Mouse (Mus musculus) heart, embryonic 12.5 days (tissue): ENCODE data around the gene Pafah1b1. TPM values are rescaled to one million over a fixed set of nuclear protein-coding genes. Genes with fewer than 3 reads are reported as not detected.

Source experiments
- ATAC-seq: fragments of 200-750 bp; cut with Nextera tagmentation; 2 replicates; pipeline ENCODE4 v1.8.0; 2017; ENCODE audit warnings: moderate TSS enrichment, moderate library complexity; ENCODE audit not compliant: insufficient number of reproducible peaks, low FRiP score
- H3K27ac ChIP-seq: fragments of 300-500 bp; sonication (generic); 2 replicates; pipeline ENCODE4 v1.5.1; 2016; ENCODE audit warnings: mild to moderate bottlenecking, moderate library complexity; ENCODE audit not compliant: poor library complexity, severe bottlenecking
- H3K27me3 ChIP-seq: fragments of 300-500 bp; sonication (generic); replicated peaks from 2 replicates; pipeline ENCODE4 v1.6.1; 2016; ENCODE audit warnings: mild to moderate bottlenecking, moderate library complexity
- H3K36me3 ChIP-seq: fragments of 300-500 bp; sonication (generic); 2 replicates; pipeline ENCODE4 v1.6.1; 2016; ENCODE audit warnings: mild to moderate bottlenecking, moderate library complexity
- H3K4me1 ChIP-seq: fragments of 300-500 bp; sonication (generic); replicated peaks from 2 replicates; pipeline ENCODE4 v1.6.1; 2016; ENCODE audit warnings: mild to moderate bottlenecking
- H3K4me2 ChIP-seq: fragments of 300-500 bp; sonication (generic); 2 replicates; pipeline ENCODE4 v1.6.1; 2016; ENCODE audit warnings: mild to moderate bottlenecking, moderate library complexity
- H3K4me3 ChIP-seq: fragments of 300-500 bp; sonication (generic); 2 replicates; pipeline ENCODE4 v1.5.1; 2016; ENCODE audit warnings: mild to moderate bottlenecking
- H3K9ac ChIP-seq: fragments of 300-500 bp; sonication (generic); 2 replicates; pipeline ENCODE4 v1.6.1; 2016; ENCODE audit warnings: mild to moderate bottlenecking, moderate library complexity
- H3K9me3 ChIP-seq: fragments of 300-500 bp; sonication (generic); replicated peaks from 2 replicates; pipeline ENCODE4 v1.6.1; 2016; ENCODE audit warnings: mild to moderate bottlenecking, moderate library complexity
- WGBS: fragments of 180-500 bp; shearing (Covaris S2); methylation state at CpG from one replicate; pipeline ENCODE4 v1.1.7; 2016; 5-methylcytosine and 5-hydroxymethylcytosine counted together
- polyA plus RNA-seq: library from polyadenylated mRNA; unstranded; fragments of >200 nt; fragmentation: Nextera tagmentation; extraction: Ambion mirVana; gene quantifications from 2 replicates; pipeline ENCODE4 v1.2.1, GENCODE M21; 2016

The Pafah1b1 gene
- polyA plus RNA-seq, 1 experiment from 2014 or later: 63.4 TPM

- Histone ChIP-seq H3K9ac (no peak overlapping the region), H3K36me3 (peaks cover 73% of the 10 kb centered on the region), H3K27me3 (no peaks in the 10 kb centered on the region), H3K9me3 (no peaks in the 10 kb centered on the region), H3K4me2 (no peak overlapping the region), H3K4me1 (no peaks in the 10 kb centered on the region), H3K4me3 (no peak overlapping the region), H3K27ac (no peak overlapping the region)
- no peak for ATAC-seq
Observed at GRCm38 (mm10) chr11:74670151-74670550, 54.3 kb downstream of the Pafah1b1 start.

GRCm38 (mm10) chr11:74668971-74669370 lies 55.5 kb downstream of the Pafah1b1 start:
- no peak overlapping the region for H3K27ac ChIP-seq
- no peaks in the 10 kb centered on the region for H3K27me3 ChIP-seq
- ATAC-seq: no peak
- WGBS: 94% methylated on average over 2 of the region's 2 CpGs
- no peak overlapping the region for H3K9ac ChIP-seq
- H3K9me3 ChIP-seq: no peaks in the 10 kb centered on the region
- no peak overlapping the region for H3K4me2 ChIP-seq
- H3K4me3 ChIP-seq: no peak overlapping the region
- no peaks in the 10 kb centered on the region for H3K4me1 ChIP-seq
- peaks cover 74% of the 10 kb centered on the region for H3K36me3 ChIP-seq

DNA sequence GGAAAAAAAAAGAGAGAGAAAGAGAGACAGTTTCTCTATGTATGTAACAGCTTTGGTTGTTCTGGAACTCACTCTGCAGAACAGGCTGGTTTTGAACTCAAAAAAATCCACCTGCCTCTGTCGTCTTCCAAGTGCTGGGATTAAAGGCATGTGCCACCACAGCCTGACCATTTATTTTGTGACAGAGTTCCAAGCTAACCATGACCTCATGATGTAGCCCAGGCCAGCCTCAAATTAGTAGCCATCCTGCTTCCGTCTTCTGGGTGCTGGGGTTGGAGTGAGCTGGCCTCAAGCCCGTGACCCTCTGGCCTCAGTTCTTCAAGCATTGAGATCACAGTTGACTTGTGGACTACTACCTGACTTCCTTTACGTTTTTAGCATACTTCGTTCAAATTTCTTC lies 56.0 kb downstream of the Pafah1b1 start:
- 89% methylated on average over 5 of the region's 5 CpGs for WGBS
- H3K36me3 ChIP-seq: peaks cover 75% of the 10 kb centered on the region
- no peak for ATAC-seq

GRCm38 (mm10) chr11:74667582-74668010 lies 56.9 kb downstream of the Pafah1b1 start:
- H3K4me3 ChIP-seq: no peak overlapping the region
- H3K9me3 ChIP-seq: no peaks in the 10 kb centered on the region
- H3K36me3 ChIP-seq: peaks cover 79% of the 10 kb centered on the region
- H3K4me1 ChIP-seq: no peaks in the 10 kb centered on the region
- H3K4me2 ChIP-seq: no peak overlapping the region
- no peak for ATAC-seq
- no peak overlapping the region for H3K27ac ChIP-seq
- no peaks in the 10 kb centered on the region for H3K27me3 ChIP-seq
- no peak overlapping the region for H3K9ac ChIP-seq
- WGBS: 95% methylated on average over 13 of the region's 13 CpGs

More for the DNA sequence above, 56.0 kb downstream of the Pafah1b1 start:
- no peak overlapping the region for H3K4me2 ChIP-seq
- H3K9ac ChIP-seq: no peak overlapping the region
- no peak overlapping the region for H3K4me3 ChIP-seq
- H3K9me3 ChIP-seq: no peaks in the 10 kb centered on the region
- no peak overlapping the region for H3K27ac ChIP-seq
- H3K27me3 ChIP-seq: no peaks in the 10 kb centered on the region
- H3K4me1 ChIP-seq: no peaks in the 10 kb centered on the region

- Histone ChIP-seq H3K36me3 (peaks cover 86% of the 10 kb centered on the region), H3K4me1 (no peaks in the 10 kb centered on the region), H3K9me3 (no peaks in the 10 kb centered on the region), H3K27me3 (no peaks in the 10 kb centered on the region), H3K9ac (no peak overlapping the region), H3K4me3 (no peak overlapping the region), H3K27ac (no peak overlapping the region), H3K4me2 (no peak overlapping the region)
- 92% methylated on average over 14 of the region's 14 CpGs for WGBS
- ATAC-seq: no peak
Observed at GRCm38 (mm10) chr11:74666776-74667581, 57.5 kb downstream of the Pafah1b1 start.

GRCm38 (mm10) chr11:74666284-74666652 lies 58.2 kb downstream of the Pafah1b1 start:
- H3K9me3 ChIP-seq: no peaks in the 10 kb centered on the region
- H3K4me1 ChIP-seq: no peaks in the 10 kb centered on the region
- peaks cover 93% of the 10 kb centered on the region for H3K36me3 ChIP-seq
- no peak overlapping the region for H3K27ac ChIP-seq
- H3K9ac ChIP-seq: no peak overlapping the region
- no peak for ATAC-seq
- H3K27me3 ChIP-seq: no peaks in the 10 kb centered on the region
- WGBS: 95% methylated on average over 5 of the region's 5 CpGs
- no peak overlapping the region for H3K4me2 ChIP-seq
- no peak overlapping the region for H3K4me3 ChIP-seq

GRCm38 (mm10) chr11:74665631-74666283 lies 58.7 kb downstream of the Pafah1b1 start:
- 89% methylated on average over 17 of the region's 17 CpGs for WGBS
- H3K4me3 ChIP-seq: no peak overlapping the region
- H3K27ac ChIP-seq: no peak overlapping the region
- H3K27me3 ChIP-seq: no peaks in the 10 kb centered on the region
- no peak overlapping the region for H3K4me2 ChIP-seq
- no peak overlapping the region for H3K9ac ChIP-seq
- no peaks in the 10 kb centered on the region for H3K4me1 ChIP-seq
- ATAC-seq: no peak
- no peaks in the 10 kb centered on the region for H3K9me3 ChIP-seq
- H3K36me3 ChIP-seq: peaks cover 97% of the 10 kb centered on the region

- Histone ChIP-seq H3K4me1 (no peaks in the 10 kb centered on the region), H3K9me3 (no peaks in the 10 kb centered on the region), H3K36me3 (peaks cover 99% of the 10 kb centered on the region), H3K9ac (no peak overlapping the region), H3K4me3 (no peak overlapping the region), H3K27ac (no peak overlapping the region), H3K27me3 (no peaks in the 10 kb centered on the region), H3K4me2 (no peak overlapping the region)
- WGBS: 85% methylated on average over 8 of the region's 8 CpGs
- ATAC-seq: no peak
Observed at GRCm38 (mm10) chr11:74664906-74665305, 59.6 kb downstream of the Pafah1b1 start.

GRCm38 (mm10) chr11:74664279-74664678 lies 60.2 kb downstream of the Pafah1b1 start:
- H3K4me1 ChIP-seq: no peaks in the 10 kb centered on the region
- H3K36me3 ChIP-seq: peaks cover 99% of the 10 kb centered on the region
- no peak for ATAC-seq
- H3K4me3 ChIP-seq: no peak overlapping the region
- H3K9me3 ChIP-seq: no peaks in the 10 kb centered on the region
- no peak overlapping the region for H3K27ac ChIP-seq
- 85% methylated on average over 3 of the region's 3 CpGs for WGBS
- no peaks in the 10 kb centered on the region for H3K27me3 ChIP-seq
- no peak overlapping the region for H3K9ac ChIP-seq
- H3K4me2 ChIP-seq: no peak overlapping the region

DNA sequence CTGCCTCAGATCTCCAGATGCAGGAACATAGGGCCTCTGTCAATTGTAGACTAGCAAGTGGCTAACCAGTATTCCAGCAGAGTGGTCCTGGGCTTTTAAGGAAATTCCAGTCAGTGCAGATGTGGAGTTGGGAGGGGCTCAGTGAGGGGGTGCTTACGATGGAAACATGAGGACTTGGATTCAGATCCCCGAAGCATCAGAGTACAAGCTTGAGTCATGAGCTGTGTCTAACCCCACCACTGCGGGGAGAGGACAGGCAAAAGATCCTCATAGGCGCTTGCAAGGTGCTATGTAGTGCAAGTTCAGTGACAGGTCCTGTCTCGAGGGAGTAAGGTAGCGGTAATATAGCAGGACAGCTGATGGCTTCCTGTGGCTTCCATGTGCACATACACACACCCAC lies 62.2 kb downstream of the Pafah1b1 start:
- WGBS: 86% methylated on average over 6 of the region's 6 CpGs
- Histone ChIP-seq H3K27me3 (no peaks in the 10 kb centered on the region), H3K9ac (no peak overlapping the region), H3K36me3 (peaks cover 99% of the 10 kb centered on the region), H3K4me1 (no peaks in the 10 kb centered on the region), H3K9me3 (no peaks in the 10 kb centered on the region), H3K4me3 (no peak overlapping the region), H3K27ac (no peak overlapping the region), H3K4me2 (no peak overlapping the region)
- no peak for ATAC-seq

DNA sequence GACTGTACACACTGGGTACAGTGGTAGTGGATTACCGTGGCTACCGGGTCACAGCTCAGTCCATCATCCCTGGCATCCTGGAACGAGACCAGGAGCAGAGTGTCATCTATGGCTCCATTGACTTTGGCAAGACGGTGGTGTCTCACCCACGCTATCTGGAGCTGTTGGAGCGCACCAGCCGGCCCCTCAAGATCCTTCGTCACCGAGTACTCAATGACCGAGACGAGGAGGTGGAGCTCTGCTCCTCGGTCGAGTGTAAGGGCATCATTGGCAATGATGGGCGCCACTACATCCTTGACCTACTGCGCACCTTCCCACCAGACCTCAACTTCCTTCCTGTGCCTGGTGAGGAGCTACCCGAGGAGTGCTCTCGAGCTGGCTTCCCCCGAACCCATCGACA lies 62.8 kb downstream of the Pafah1b1 start:
- WGBS: 92% methylated on average over 19 of the region's 19 CpGs
- no peak for ATAC-seq
- H3K4me3 ChIP-seq: no peak overlapping the region

More for the DNA sequence above, 62.8 kb downstream of the Pafah1b1 start:
- peaks cover 98% of the 10 kb centered on the region for H3K36me3 ChIP-seq
- H3K9me3 ChIP-seq: no peaks in the 10 kb centered on the region
- H3K4me2 ChIP-seq: no peak overlapping the region
- no peak overlapping the region for H3K9ac ChIP-seq
- H3K27ac ChIP-seq: no peak overlapping the region
- no peaks in the 10 kb centered on the region for H3K4me1 ChIP-seq
- H3K27me3 ChIP-seq: no peaks in the 10 kb centered on the region
